Mouse (Mus musculus) myocyte (in vitro differentiated cells): ENCODE results near the gene Fndc3b.

Source experiments
- E2F4 ChIP-seq: IDR thresholded peaks from one replicate; pipeline ENCODE4 v1.6.1; 2011; ENCODE audit warnings: mild to moderate bottlenecking, control low read depth, moderate library complexity; ENCODE audit not compliant: insufficient read depth
- MYOD1 ChIP-seq, 3 experiments: IDR thresholded peaks; one replicate each; pipeline ENCODE4 v1.6.1; 2011; ENCODE audit warnings: control low read depth in 2 of 3, low read depth in 2 of 3, mild to moderate bottlenecking in 2 of 3, moderate library complexity in 1 of 3; ENCODE audit not compliant: insufficient read length in 2 of 3, control insufficient read depth in 1 of 3
- POLR2A ChIP-seq: IDR thresholded peaks from one replicate; pipeline ENCODE4 v1.6.1; 2011; ENCODE audit warnings: low read depth, mild to moderate bottlenecking, control low read depth, moderate library complexity; ENCODE audit not compliant: insufficient read length
- REST ChIP-seq: IDR thresholded peaks from one replicate; pipeline ENCODE4 v1.6.1; 2011; ENCODE audit warnings: mild to moderate bottlenecking, control low read depth, moderate library complexity; ENCODE audit not compliant: insufficient read depth, insufficient read length
- USF1 ChIP-seq: IDR thresholded peaks from one replicate; pipeline ENCODE4 v1.6.1; 2011; ENCODE audit warnings: low read depth, mild to moderate bottlenecking, control low read depth, moderate library complexity

GRCm38 (mm10) chr3:27374396-27374795 is 336.7 kb downstream of the Fndc3b start:
- TF ChIP-seq POLR2A (no peak), USF1 (no peak), REST (no peak), MYOD1 (IDR thresholded peaks at IDR 0.05; ENCODE audit: control insufficient read depth in 1 of 3, insufficient read length in 2 of 3, low read depth in 2 of 3) (no peak), E2F4 (no peak)
